Mouse (Mus musculus) ES-Bruce4 (cell line): Measurements from ENCODE around the gene Mecom.

Source experiments
- CTCF ChIP-seq: IDR thresholded peaks from one replicate; pipeline ENCODE4 v1.8.1; 2011; ENCODE audit warnings: low read depth, low read length
- EP300 ChIP-seq: IDR thresholded peaks from 2 replicates; pipeline ENCODE4 v1.6.1; 2011; ENCODE audit warnings: low read depth, low read length; ENCODE audit not compliant: insufficient read depth

DNA sequence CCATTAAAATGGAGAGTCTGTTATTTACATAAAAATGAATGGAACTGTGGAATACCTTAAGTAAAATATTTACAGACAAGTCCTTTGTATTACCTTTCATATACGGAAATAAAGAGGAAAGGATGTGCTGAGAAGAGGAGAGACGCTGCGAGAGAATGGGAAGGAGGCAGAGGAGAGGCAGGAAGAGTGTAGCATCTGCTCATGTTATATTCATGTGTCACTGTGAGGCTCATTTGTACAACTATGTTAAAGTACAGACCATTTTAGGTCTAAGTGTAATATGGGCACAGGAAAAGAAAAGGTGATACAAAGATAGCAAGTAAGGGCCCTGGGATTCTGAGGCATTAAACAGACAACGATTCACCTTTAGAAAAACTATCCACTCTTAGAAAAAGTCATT, 143.0 kb downstream of the Mecom start:
- TF ChIP-seq CTCF = no peak
- TF ChIP-seq EP300 = no peak
